Mouse (Mus musculus) neural tube, embryonic 14.5 days (tissue): ENCODE results near the gene Otub1. TPM values are rescaled to one million over a fixed set of nuclear protein-coding genes. Genes with fewer than 3 reads are reported as not detected.
A peak's percentile ranks its signal among the peaks of the same experiment; 100 is the strongest.

Experiments used
- ATAC-seq: fragments of 200-750 bp; cut with Nextera tagmentation; 2 replicates; pipeline ENCODE4 v1.8.0; 2017; ENCODE audit warnings: low read depth, mild to moderate bottlenecking, moderate TSS enrichment, moderate library complexity
- H3K27ac ChIP-seq: fragments of 300-500 bp; sonication (generic); 2 replicates; pipeline ENCODE4 v1.5.1; 2014; ENCODE audit warnings: low read depth, mild to moderate bottlenecking, control low read depth, low read length, moderate library complexity, mixed read lengths
- H3K27me3 ChIP-seq: fragments of 300-500 bp; sonication (generic); 2 replicates; pipeline ENCODE4 v1.6.1; 2014; ENCODE audit warnings: low read length; ENCODE audit not compliant: control insufficient read depth, insufficient read depth
- H3K36me3 ChIP-seq: fragments of 300-500 bp; sonication (generic); 2 replicates; pipeline ENCODE4 v1.6.1; 2014; ENCODE audit warnings: low read length, mixed read lengths; ENCODE audit not compliant: control insufficient read depth, insufficient read depth
- H3K4me1 ChIP-seq: fragments of 300-500 bp; sonication (generic); 2 replicates; pipeline ENCODE4 v1.6.1; 2014; ENCODE audit warnings: low read length; ENCODE audit not compliant: control insufficient read depth, insufficient read depth
- H3K4me2 ChIP-seq: fragments of 300-500 bp; sonication (generic); 2 replicates; pipeline ENCODE4 v1.6.1; 2014; ENCODE audit warnings: mild to moderate bottlenecking, low read depth, low read length, control low read depth
- H3K4me3 ChIP-seq: fragments of 300-500 bp; sonication (generic); 2 replicates; pipeline ENCODE4 v1.5.1; 2014; ENCODE audit warnings: low read depth, low read length, control low read depth, mixed read lengths
- H3K9ac ChIP-seq: fragments of 300-500 bp; sonication (generic); replicated peaks from 2 replicates; pipeline ENCODE4 v1.6.1; 2014; ENCODE audit warnings: low read depth, mild to moderate bottlenecking, control low read depth, low read length, mixed read lengths
- H3K9me3 ChIP-seq: fragments of 300-500 bp; sonication (generic); 2 replicates; pipeline ENCODE4 v1.6.1; 2016; ENCODE audit warnings: low read length; ENCODE audit not compliant: control insufficient read depth
- WGBS: fragments of 180-500 bp; shearing (Covaris S2); extraction: QIAGEN DNeasy Blood & Tissue Kit; methylation state at CpG from one replicate; pipeline ENCODE4 v1.1.7; 2014; 5-methylcytosine and 5-hydroxymethylcytosine counted together
- polyA plus RNA-seq: library from polyadenylated mRNA; unstranded; fragments of >200 nt; fragmentation: Nextera tagmentation; extraction: Ambion mirVana; gene quantifications from 2 replicates; pipeline ENCODE4 v1.2.1, GENCODE M21; 2014

Gene Otub1
- polyA plus RNA-seq, 1 experiment from 2014 or later: 255 TPM

- no peaks in the 10 kb centered on the region for H3K27me3 ChIP-seq
- no peak overlapping the region for H3K4me3 ChIP-seq
- no peak overlapping the region for H3K4me2 ChIP-seq
- WGBS: 94% methylated on average over 5 of the region's 5 CpGs
- H3K9ac ChIP-seq: no peak overlapping the region
- H3K9me3 ChIP-seq: no peaks in the 10 kb centered on the region
- H3K27ac ChIP-seq: no peak overlapping the region
- no peak for ATAC-seq
- H3K4me1 ChIP-seq: peaks cover 17% of the 10 kb centered on the region
- peaks cover 9% of the 10 kb centered on the region for H3K36me3 ChIP-seq
Measured at GRCm38 (mm10) chr19:7214484-7214883, 8.4 kb upstream of the Otub1 start.

GRCm38 (mm10) chr19:7213010-7213409 lies 6.9 kb upstream of the Otub1 start:
- Histone ChIP-seq H3K4me2 (no peak overlapping the region), H3K4me3 (no peak overlapping the region), H3K36me3 (peaks cover 9% of the 10 kb centered on the region), H3K9me3 (no peaks in the 10 kb centered on the region), H3K27me3 (no peaks in the 10 kb centered on the region), H3K4me1 (peaks cover 17% of the 10 kb centered on the region), H3K27ac (no peak overlapping the region), H3K9ac (no peak overlapping the region)
- no peak for ATAC-seq
- 98% methylated on average over 3 of the region's 3 CpGs for WGBS

GRCm38 (mm10) chr19:7212216-7212615 lies 6.1 kb upstream of the Otub1 start:
- Histone ChIP-seq H3K9ac (no peak overlapping the region), H3K27me3 (no peaks in the 10 kb centered on the region), H3K4me2 (no peak overlapping the region), H3K36me3 (peaks cover 9% of the 10 kb centered on the region), H3K4me1 (peaks cover 17% of the 10 kb centered on the region), H3K27ac (no peak overlapping the region), H3K4me3 (no peak overlapping the region), H3K9me3 (no peaks in the 10 kb centered on the region)
- no peak for ATAC-seq
- WGBS: 97% methylated on average over 1 of the region's 1 CpGs

- Histone ChIP-seq H3K9ac (no peak overlapping the region), H3K4me1 (peaks cover 10% of the 10 kb centered on the region; the same call in 1 of the 2 replicates), H3K9me3 (no peaks in the 10 kb centered on the region), H3K27ac (no peak overlapping the region), H3K36me3 (peaks cover 9% of the 10 kb centered on the region; the same call in 1 of the 2 replicates), H3K4me2 (no peak overlapping the region), H3K27me3 (no peaks in the 10 kb centered on the region), H3K4me3 (no peak overlapping the region)
- WGBS: 87% methylated on average over 7 of the region's 7 CpGs
- no peak for ATAC-seq
Measured at GRCm38 (mm10) chr19:7209907-7210646, 4.0 kb upstream of the Otub1 start.

GRCm38 (mm10) chr19:7205326-7205725 lies 790 bp downstream of the Otub1 start:
- Histone ChIP-seq H3K27me3 (no peaks in the 10 kb centered on the region), H3K9me3 (no peaks in the 10 kb centered on the region), H3K4me2 (peak overlapping the region; percentile 69), H3K27ac (peak overlapping the region; percentile 92), H3K9ac (peak overlapping the region; percentile 83), H3K36me3 (peaks cover 20% of the 10 kb centered on the region), H3K4me3 (peak overlapping the region; percentile 85), H3K4me1 (peaks cover 17% of the 10 kb centered on the region; the same call in 1 of the 2 replicates)
- no peak for ATAC-seq
- 32% methylated on average over 7 of the region's 7 CpGs for WGBS

- Histone ChIP-seq H3K9ac (peak overlapping the region; percentile 83; the same call in 1 of the 2 replicates), H3K27me3 (no peaks in the 10 kb centered on the region), H3K4me1 (peaks cover 17% of the 10 kb centered on the region; the same call in 1 of the 2 replicates), H3K36me3 (peaks cover 21% of the 10 kb centered on the region), H3K4me2 (peak overlapping the region; percentile 69), H3K4me3 (peak overlapping the region; percentile 85), H3K27ac (no peak overlapping the region; the same call in 1 of the 2 replicates), H3K9me3 (no peaks in the 10 kb centered on the region)
- 65% methylated on average over 2 of the region's 2 CpGs for WGBS
- no peak for ATAC-seq
Measured at GRCm38 (mm10) chr19:7204898-7205297, 1.2 kb downstream of the Otub1 start.

- H3K27ac ChIP-seq: no peak overlapping the region
- H3K9me3 ChIP-seq: no peaks in the 10 kb centered on the region
- no peaks in the 10 kb centered on the region for H3K27me3 ChIP-seq
- peaks cover 38% of the 10 kb centered on the region for H3K36me3 ChIP-seq
- peaks cover 12% of the 10 kb centered on the region; the same call in 1 of the 2 replicates for H3K4me1 ChIP-seq
- H3K4me3 ChIP-seq: no peak overlapping the region
- H3K9ac ChIP-seq: no peak overlapping the region
- no peak overlapping the region for H3K4me2 ChIP-seq
- no peak for ATAC-seq
- WGBS: 70% methylated on average over 1 of the region's 1 CpGs
Measured at GRCm38 (mm10) chr19:7200427-7200826, 5.7 kb downstream of the Otub1 start.

GRCm38 (mm10) chr19:7199089-7199488 lies 7.0 kb downstream of the Otub1 start:
- 95% methylated on average over 13 of the region's 13 CpGs for WGBS
- H3K36me3 ChIP-seq: peaks cover 38% of the 10 kb centered on the region
- no peak overlapping the region for H3K4me3 ChIP-seq
- no peak for ATAC-seq
- H3K27ac ChIP-seq: no peak overlapping the region
- no peaks in the 10 kb centered on the region for H3K27me3 ChIP-seq
- H3K4me1 ChIP-seq: no peaks in the 10 kb centered on the region; the same call in 1 of the 2 replicates
- no peaks in the 10 kb centered on the region for H3K9me3 ChIP-seq
- no peak overlapping the region for H3K4me2 ChIP-seq
- no peak overlapping the region for H3K9ac ChIP-seq

GRCm38 (mm10) chr19:7197445-7197844 lies 8.7 kb downstream of the Otub1 start:
- WGBS: 77% methylated on average over 9 of the region's 9 CpGs
- Histone ChIP-seq H3K9ac (no peak overlapping the region), H3K4me3 (no peak overlapping the region), H3K36me3 (peaks cover 22% of the 10 kb centered on the region), H3K9me3 (no peaks in the 10 kb centered on the region), H3K4me2 (no peak overlapping the region), H3K27ac (no peak overlapping the region), H3K4me1 (no peaks in the 10 kb centered on the region; the same call in 1 of the 2 replicates), H3K27me3 (no peaks in the 10 kb centered on the region)
- ATAC-seq: 0 out of 2 replicates have a peak, but pooled peaks have one; percentile 16
